Mouse (Mus musculus) CH12.LX (cell line): ENCODE data around the gene Mcm5. TPM values are rescaled to one million over a fixed set of nuclear protein-coding genes. Genes with fewer than 3 reads are reported as not detected.
A peak's percentile ranks its signal among the peaks of the same experiment; 100 is the strongest.

Experiments used
- DNase-seq: peaks from one replicate; pipeline ENCODE4 v3.0.0-alpha.2; 2013; ENCODE audit errors: extremely low read depth
- H3K27ac ChIP-seq: 2 replicates; pipeline ENCODE4 v1.5.1; 2012; ENCODE audit warnings: low read depth, mild to moderate bottlenecking, control low read depth, moderate library complexity; ENCODE audit not compliant: insufficient read depth
- H3K27me3 ChIP-seq: replicated peaks from 2 replicates; pipeline ENCODE3; 2012; ENCODE audit warnings: inconsistent platforms
- H3K36me3 ChIP-seq, 2 experiments: replicated peaks in 1 of 2; 2 replicates each; pipeline versions ENCODE3 to v1.6.1; 2012; ENCODE audit warnings: inconsistent platforms in 1 of 2, low read length in 1 of 2, mild to moderate bottlenecking in 1 of 2, mixed read lengths in 1 of 2, moderate library complexity in 1 of 2; ENCODE audit not compliant: control insufficient read depth in 1 of 2, insufficient read depth in 1 of 2
- H3K4me1 ChIP-seq, 2 experiments: 2 replicates each; pipeline ENCODE4 v1.6.1; 2012; ENCODE audit warnings: inconsistent platforms in 1 of 2, moderate library complexity in 1 of 2; ENCODE audit not compliant: insufficient read depth in 2 of 2, control insufficient read depth in 1 of 2
- H3K4me2 ChIP-seq: 2 replicates; pipeline ENCODE4 v1.6.1; 2012; ENCODE audit warnings: low read depth, mild to moderate bottlenecking, control low read depth; ENCODE audit not compliant: poor library complexity, insufficient read depth, severe bottlenecking
- H3K4me3 ChIP-seq, 3 experiments: fragments of 150-350 bp in 1 of 3; sonication (generic) in 1 of 3; replicated peaks in 1 of 3; 2 replicates each; pipeline versions ENCODE3 to v1.5.1; 2011 to 2012; ENCODE audit warnings: low read depth in 2 of 3, low read length in 2 of 3, mild to moderate bottlenecking in 2 of 3, moderate library complexity in 2 of 3, control low read depth in 1 of 3, improper control_type of control experiment in 1 of 3, inconsistent platforms in 1 of 3, mixed read lengths in 1 of 3; ENCODE audit not compliant: poor library complexity in 1 of 3
- H3K79me2 ChIP-seq: replicated peaks from 2 replicates; pipeline ENCODE4 v1.6.1; 2012; ENCODE audit warnings: mild to moderate bottlenecking, moderate library complexity; ENCODE audit not compliant: control insufficient read depth, poor library complexity, insufficient read depth, severe bottlenecking; ENCODE audit errors: extremely low read depth
- H3K9ac ChIP-seq: 2 replicates; pipeline ENCODE4 v1.6.1; 2012; ENCODE audit warnings: low read depth, mild to moderate bottlenecking, control low read depth, moderate library complexity; ENCODE audit not compliant: insufficient read depth
- H3K9me3 ChIP-seq: replicated peaks from 2 replicates; pipeline ENCODE3; 2012; ENCODE audit warnings: low read length, inconsistent platforms, mixed read lengths
- BHLHE40 ChIP-seq: IDR thresholded peaks from 2 replicates; pipeline ENCODE4 v1.6.1; 2011; ENCODE audit warnings: mild to moderate bottlenecking, low read depth, low read length, improper control_type of control experiment
- CHD2 ChIP-seq: IDR thresholded peaks from 2 replicates; pipeline ENCODE4 v1.6.1; 2011; ENCODE audit warnings: low read length, improper control_type of control experiment
- ELF1 ChIP-seq: IDR thresholded peaks from 2 replicates; pipeline ENCODE4 v1.6.1; 2014; ENCODE audit warnings: low read depth, mild to moderate bottlenecking, inconsistent platforms, low read length, improper control_type of control experiment
- EP300 ChIP-seq: IDR thresholded peaks from 2 replicates; pipeline ENCODE4 v1.6.1; 2011; ENCODE audit warnings: low read length, improper control_type of control experiment
- ETS1 ChIP-seq: conservative IDR thresholded peaks from 2 replicates; pipeline ENCODE4 v1.6.1; 2012; ENCODE audit warnings: low read depth, mild to moderate bottlenecking, inconsistent platforms, low read length, improper control_type of control experiment, moderate library complexity
- GABPA ChIP-seq: IDR thresholded peaks from 2 replicates; pipeline ENCODE4 v1.6.1; 2012; ENCODE audit warnings: low read depth, low read length, improper control_type of control experiment, inconsistent platforms; ENCODE audit not compliant: insufficient replicate concordance
- HCFC1 ChIP-seq: IDR thresholded peaks from 2 replicates; pipeline ENCODE4 v1.6.1; 2012; ENCODE audit warnings: low read depth, mild to moderate bottlenecking, inconsistent platforms, low read length, improper control_type of control experiment
- IRF4 ChIP-seq: IDR thresholded peaks from 2 replicates; pipeline ENCODE4 v1.6.1; 2014; ENCODE audit warnings: low read depth, mild to moderate bottlenecking, inconsistent platforms, low read length, improper control_type of control experiment
- JUND ChIP-seq: conservative IDR thresholded peaks from 2 replicates; pipeline ENCODE4 v1.6.1; 2011; ENCODE audit warnings: low read depth, low read length, improper control_type of control experiment
- KAT2A ChIP-seq: IDR thresholded peaks from 2 replicates; pipeline ENCODE4 v1.6.1; 2012; ENCODE audit warnings: low read length, improper control_type of control experiment, inconsistent platforms; ENCODE audit not compliant: insufficient replicate concordance
- MXI1 ChIP-seq: IDR thresholded peaks from 2 replicates; pipeline ENCODE4 v1.6.1; 2011; ENCODE audit warnings: mild to moderate bottlenecking, low read depth, low read length, improper control_type of control experiment
- NELFE ChIP-seq: IDR thresholded peaks from 2 replicates; pipeline ENCODE4 v1.6.1; 2011; ENCODE audit warnings: low read depth, low read length, improper control_type of control experiment
- PAX5 ChIP-seq: IDR thresholded peaks from 2 replicates; pipeline ENCODE4 v1.6.1; 2012; ENCODE audit warnings: low read length, inconsistent platforms, mixed read lengths
- RCOR1 ChIP-seq: conservative IDR thresholded peaks from 2 replicates; pipeline ENCODE4 v1.6.1; 2012; ENCODE audit warnings: low read depth, mild to moderate bottlenecking, inconsistent platforms, low read length, improper control_type of control experiment
- SIN3A ChIP-seq: IDR thresholded peaks from 2 replicates; pipeline ENCODE4 v1.6.1; 2012; ENCODE audit warnings: low read length, improper control_type of control experiment, inconsistent platforms
- TBP ChIP-seq: conservative IDR thresholded peaks from 2 replicates; pipeline ENCODE4 v1.6.1; 2011; ENCODE audit warnings: low read depth, low read length, improper control_type of control experiment
- UBTF ChIP-seq: IDR thresholded peaks from 2 replicates; pipeline ENCODE4 v1.6.1; 2012; ENCODE audit warnings: low read depth, mild to moderate bottlenecking, inconsistent platforms, low read length, improper control_type of control experiment, moderate library complexity
- ZNF384 ChIP-seq: IDR thresholded peaks from 2 replicates; pipeline ENCODE4 v1.6.1; 2012; ENCODE audit warnings: low read depth, low read length, improper control_type of control experiment, inconsistent platforms
- dilution Hi-C: fragments of 300-500 bp; cut with MboI; formaldehyde crosslinking; loops from 2 replicates; pipeline ENCODE4 v1.14.3; 2020; ENCODE audit warnings: low sequenced_read_pairs; ENCODE audit not compliant: extremely low pct_unique_long_range_greater_than_20kb, extremely low pct_ligation_motif_present
- in situ Hi-C: fragments of 300-500 bp; cut with MboI; formaldehyde crosslinking; loops from 3 replicates; pipeline ENCODE4 v1.14.3; 2019; ENCODE audit warnings: low sequenced_read_pairs, low pct_ligation_motif_present, low pct_unique_long_range_greater_than_20kb, mixed read lengths
- polyA plus RNA-seq: library from polyadenylated mRNA; unstranded; fragments of >175 nt; gene quantifications from 2 replicates; pipeline ENCODE4 v1.2.1, GENCODE M21; 2012; ENCODE audit warnings: low read depth; ENCODE audit not compliant: insufficient read length
- total RNA-seq, 2 experiments: library from RNA; depleted of rRNA; stranded (reverse); fragments of 300-350 nt in 1 of 2; fragments of >200 nt in 1 of 2; gene quantifications; 2 replicates each; pipeline ENCODE4 v1.2.3; 2012 to 2014

The Mcm5 gene
- total and polyA plus RNA-seq, 3 experiments, result 259 to 332 (median 282) TPM

- dilution Hi-C loops, result no loop called here
- no peak overlapping the region for H3K27ac ChIP-seq
These were observed 23.4 kb upstream of the Mcm5 start for GRCm38 (mm10) chr8:75086002-75086401.

GRCm38 (mm10) chr8:75087127-75087526 is 22.2 kb upstream of the Mcm5 start:
- H3K4me3 ChIP-seq, result no peak overlapping the region
- no peaks in the 10 kb centered on the region for H3K9me3 ChIP-seq
- in situ Hi-C loops, result no loop called here
- no peak overlapping the region for H3K27ac ChIP-seq
- H3K27me3 ChIP-seq, result no peaks in the 10 kb centered on the region
- DNase-seq, result no peak
- H3K4me1 ChIP-seq, result peaks cover 26 to 61% of the 10 kb centered on the region in 2 experiments
- no peaks in the 10 kb centered on the region for H3K79me2 ChIP-seq
- H3K4me2 ChIP-seq, result no peak overlapping the region
- H3K36me3 ChIP-seq, result no peaks in the 10 kb centered on the region
- dilution Hi-C loops, result no loop called here
- no peak overlapping the region for H3K9ac ChIP-seq
- TF ChIP-seq MXI1, result no peak
- no peak for TF ChIP-seq PAX5
- TF ChIP-seq ELF1, result no peak
- TF ChIP-seq JUND, result no peak
- TF ChIP-seq BHLHE40, result no peak
- TF ChIP-seq GABPA, result no peak
- TF ChIP-seq EP300, result no peak
- no peak for TF ChIP-seq TBP
- TF ChIP-seq ZNF384, result no peak
- TF ChIP-seq ETS1, result no peak
- no peak for TF ChIP-seq CHD2
- no peak for TF ChIP-seq NELFE
- no peak for TF ChIP-seq RCOR1
- TF ChIP-seq UBTF, result no peak
- no peak for TF ChIP-seq HCFC1
- no peak for TF ChIP-seq KAT2A
- TF ChIP-seq IRF4, result no peak
- TF ChIP-seq SIN3A, result no peak

More at GRCm38 (mm10) chr8:75086002-75086401, 23.4 kb upstream of the Mcm5 start:
- Histone ChIP-seq H3K4me2 (no peak overlapping the region), H3K9me3 (no peaks in the 10 kb centered on the region), H3K27me3 (no peaks in the 10 kb centered on the region), H3K79me2 (no peaks in the 10 kb centered on the region), H3K9ac (no peak overlapping the region), H3K36me3 (no peaks in the 10 kb centered on the region), H3K4me3 (no peak overlapping the region), H3K4me1 (peaks cover 34 to 69% of the 10 kb centered on the region in 2 experiments)
- no peak for DNase-seq
- 0 out of 2 replicates have a peak, but pooled peaks have one; percentile 39 for TF ChIP-seq EP300
- TF ChIP-seq CHD2, result no peak
- in situ Hi-C loops, result no loop called here
